Mouse (Mus musculus) spleen, adult 2 months (tissue): ENCODE data around the gene Nek2. TPM values are rescaled to one million over a fixed set of nuclear protein-coding genes. Genes with fewer than 3 reads are reported as not detected.

Experiments
- DNase-seq, 2 experiments: peaks; one replicate each; pipeline versions ENCODE4 v3.0.0 to v3.0.0-alpha.2; 2012 to 2021; ENCODE audit warnings: low spot score in 2 of 2, low read depth in 1 of 2
- H3K27ac ChIP-seq: fragments of 200-500 bp; 2 replicates; pipeline ENCODE4 v1.5.1; 2012; ENCODE audit warnings: low read length, inconsistent platforms; ENCODE audit not compliant: insufficient read depth
- H3K27me3 ChIP-seq: fragments of 200-500 bp; 2 replicates; pipeline ENCODE4 v1.6.1; 2012; ENCODE audit warnings: mild to moderate bottlenecking, moderate library complexity, low read length, inconsistent platforms; ENCODE audit not compliant: control insufficient read depth, insufficient read depth
- H3K36me3 ChIP-seq: fragments of 200-500 bp; 2 replicates; pipeline ENCODE4 v1.6.1; 2012; ENCODE audit warnings: mild to moderate bottlenecking, low read length, inconsistent platforms; ENCODE audit not compliant: control insufficient read depth, insufficient read depth
- H3K4me1 ChIP-seq: fragments of 200-500 bp; 2 replicates; pipeline ENCODE4 v1.6.1; 2011; ENCODE audit warnings: inconsistent platforms; ENCODE audit not compliant: control insufficient read depth, insufficient read depth, insufficient read length
- H3K4me3 ChIP-seq: fragments of 200-500 bp; 2 replicates; pipeline ENCODE4 v1.5.1; 2011; ENCODE audit warnings: mild to moderate bottlenecking, inconsistent platforms; ENCODE audit not compliant: insufficient read depth, insufficient read length; ENCODE audit errors: extremely low read depth
- CTCF ChIP-seq: fragments of 200-500 bp; IDR thresholded peaks from 2 replicates; pipeline ENCODE4 v1.5.1; 2011; ENCODE audit warnings: mild to moderate bottlenecking, inconsistent platforms; ENCODE audit not compliant: insufficient read depth, insufficient read length, insufficient replicate concordance; ENCODE audit errors: extremely low read depth
- POLR2A ChIP-seq: fragments of 200-500 bp; IDR thresholded peaks from 2 replicates; pipeline ENCODE4 v1.6.1; 2011; ENCODE audit warnings: low read depth, low read length, inconsistent platforms
- WGBS: fragments of 180-500 bp; shearing (Covaris S2); methylation state at CpG from one replicate; pipeline ENCODE4 v1.1.7; 2018; 5-methylcytosine and 5-hydroxymethylcytosine counted together
- polyA plus RNA-seq: library from polyadenylated mRNA; depleted of rRNA; stranded (reverse); fragments of >200 nt; gene quantifications from 2 replicates; pipeline ENCODE4 v1.2.3, GENCODE M21; 2012

The Nek2 gene
- polyA plus RNA-seq, 1 experiment: 2.3 TPM

DNA sequence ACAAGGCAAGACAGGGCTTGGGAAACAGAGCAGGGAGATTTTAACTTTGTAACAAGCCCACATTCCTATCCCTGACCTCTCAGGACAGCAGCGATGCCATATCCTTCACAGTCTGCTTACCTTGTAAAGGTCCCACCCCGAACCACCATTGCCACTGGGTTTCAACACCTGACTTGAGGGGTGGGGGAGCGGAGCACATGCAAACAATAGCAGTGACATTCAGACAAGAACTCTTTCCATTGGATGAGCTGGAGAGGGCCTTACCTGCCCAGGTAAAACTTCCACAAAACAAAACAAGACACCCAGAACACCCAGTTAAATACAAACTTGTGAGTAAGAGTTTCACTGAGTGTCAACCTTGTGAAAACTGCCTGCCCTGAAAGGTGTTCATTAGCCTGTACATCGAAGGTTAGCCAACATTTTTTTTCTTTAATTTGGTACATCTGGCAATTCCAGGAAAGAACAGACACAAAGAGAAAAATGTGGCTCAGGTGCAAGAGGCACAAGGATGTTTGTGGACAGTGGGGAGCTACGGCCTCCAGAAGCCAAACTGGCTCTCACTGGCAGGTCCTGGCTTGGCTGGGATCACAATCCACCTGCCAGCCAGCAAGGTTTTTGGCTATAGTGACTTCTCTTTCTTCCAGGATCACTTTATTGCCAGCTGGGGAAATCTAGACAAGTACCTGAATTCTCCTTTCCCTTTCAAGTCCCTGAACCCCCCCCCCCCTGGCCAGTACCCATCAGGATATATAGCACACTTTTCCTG is 35.8 kb downstream of the Nek2 start:
- H3K4me1 ChIP-seq: no peaks in the 10 kb centered on the region

DNA sequence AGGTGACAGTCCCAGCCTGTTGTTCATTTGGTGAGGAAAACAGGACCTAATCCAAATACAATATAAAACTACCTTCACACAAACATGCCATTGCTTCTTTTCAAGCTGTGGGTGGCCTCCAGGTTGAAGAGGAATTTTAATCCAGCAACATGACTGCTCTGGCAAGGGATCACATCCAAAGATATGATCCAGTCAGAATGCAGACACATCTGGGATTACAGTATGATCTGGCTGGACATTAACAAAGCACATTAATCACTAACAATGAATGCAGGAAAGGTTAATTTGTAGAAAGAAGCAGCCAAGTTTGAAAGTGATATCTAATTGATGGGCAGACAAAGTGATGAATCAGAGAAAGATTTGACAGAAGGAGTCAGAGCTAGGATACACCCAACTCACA is 36.9 kb downstream of the Nek2 start:
- no peak for DNase-seq
- no peaks in the 10 kb centered on the region for H3K36me3 ChIP-seq
- no peak overlapping the region for H3K4me3 ChIP-seq
- H3K27ac ChIP-seq: no peak overlapping the region
- no peaks in the 10 kb centered on the region for H3K4me1 ChIP-seq
- no peaks in the 10 kb centered on the region for H3K27me3 ChIP-seq
- TF ChIP-seq POLR2A: no peak
- no peak for TF ChIP-seq CTCF

More for the DNA sequence above, 35.8 kb downstream of the Nek2 start:
- WGBS: 93% methylated on average over 5 of the region's 5 CpGs
- no peak overlapping the region for H3K27ac ChIP-seq
- DNase-seq: no peak
- H3K36me3 ChIP-seq: no peaks in the 10 kb centered on the region
- no peaks in the 10 kb centered on the region for H3K27me3 ChIP-seq
- H3K4me3 ChIP-seq: no peak overlapping the region
- TF ChIP-seq CTCF: no peak
- no peak for TF ChIP-seq POLR2A

DNA sequence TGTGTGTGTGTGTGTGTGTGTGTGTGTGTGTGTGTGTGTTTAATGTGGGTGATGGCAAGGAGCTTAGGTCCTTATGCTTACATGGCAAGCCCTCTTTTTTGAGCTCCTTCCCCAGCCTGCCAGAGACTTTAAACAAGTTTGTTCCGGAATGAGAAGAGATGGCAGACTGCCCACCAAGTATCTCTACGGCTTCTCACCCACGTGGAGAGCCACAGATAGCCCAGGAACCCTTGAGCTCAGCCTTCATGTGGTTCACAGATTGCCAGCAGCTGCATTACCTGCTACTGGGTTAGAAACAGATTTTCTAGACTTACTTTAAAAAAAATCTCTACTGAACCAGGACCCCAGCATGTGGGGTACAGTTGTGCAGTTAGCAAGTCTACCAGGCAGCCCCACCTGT is 38.6 kb downstream of the Nek2 start:
- 72% methylated on average over 3 of the region's 3 CpGs for WGBS
- DNase-seq: no peak
- no peaks in the 10 kb centered on the region for H3K4me1 ChIP-seq
- TF ChIP-seq POLR2A: no peak
- TF ChIP-seq CTCF: no peak
- no peaks in the 10 kb centered on the region for H3K36me3 ChIP-seq
- H3K27ac ChIP-seq: no peak overlapping the region
- no peaks in the 10 kb centered on the region for H3K27me3 ChIP-seq
- no peak overlapping the region for H3K4me3 ChIP-seq

DNA sequence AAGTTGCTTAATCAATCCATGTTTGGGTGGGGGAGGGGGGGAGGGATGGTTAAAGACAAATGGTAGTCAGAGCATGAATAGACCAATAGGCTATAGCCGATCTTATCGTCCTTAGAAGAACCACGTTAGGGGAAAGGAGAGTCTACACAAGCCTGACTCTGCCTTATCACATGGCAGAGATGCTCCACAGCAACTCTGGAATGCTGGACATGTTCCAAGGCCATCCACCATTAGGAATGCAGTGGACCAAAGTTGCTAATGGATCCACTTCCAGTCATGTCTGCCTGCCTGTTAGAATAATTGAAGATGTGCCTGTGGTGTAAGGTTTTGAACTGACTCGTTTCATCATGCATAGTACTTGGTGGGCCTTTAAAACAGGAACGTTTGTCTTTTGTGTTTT is 40.0 kb downstream of the Nek2 start:
- 86% methylated on average over 5 of the region's 5 CpGs for WGBS
- Histone ChIP-seq H3K4me1 (no peaks in the 10 kb centered on the region), H3K27ac (no peak overlapping the region), H3K36me3 (no peaks in the 10 kb centered on the region), H3K4me3 (no peak overlapping the region), H3K27me3 (no peaks in the 10 kb centered on the region)
- no peak for TF ChIP-seq POLR2A
- no peak for DNase-seq

DNA sequence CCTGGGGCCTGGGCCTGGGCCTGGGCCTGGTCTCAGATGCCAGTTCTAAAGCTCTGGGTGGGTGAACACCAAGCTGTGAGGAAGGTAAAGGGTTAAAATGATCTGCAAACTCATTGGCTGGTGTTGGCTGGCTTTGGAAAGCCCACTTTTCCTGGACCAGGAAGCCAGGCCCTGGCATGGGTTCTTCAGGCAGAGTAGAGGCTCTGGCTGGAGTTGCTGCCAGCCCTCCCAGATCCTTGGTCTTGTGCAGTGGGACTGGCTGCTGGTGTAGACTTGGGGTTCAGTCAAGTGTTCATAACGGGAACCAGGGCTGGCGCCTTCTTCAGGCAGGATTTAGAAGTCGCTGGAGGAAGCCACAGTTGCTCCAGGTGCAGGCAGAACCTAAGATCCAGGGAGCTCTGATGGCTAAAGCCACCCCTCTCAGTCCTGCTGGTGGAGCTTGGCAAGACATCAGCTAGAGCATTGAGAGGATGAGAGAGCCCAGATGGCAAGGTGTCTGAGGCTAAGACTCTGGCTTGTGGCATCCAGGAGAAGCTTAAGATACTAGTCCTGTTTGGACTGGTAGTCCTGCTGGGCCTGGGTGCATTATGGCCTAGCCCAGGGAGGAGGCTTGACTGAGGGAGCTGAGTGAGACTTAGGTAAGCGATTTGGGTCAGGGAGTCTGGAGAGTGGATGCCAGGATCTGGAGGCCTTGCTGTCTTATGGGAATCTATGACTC is 42.7 kb downstream of the Nek2 start:
- no peak for DNase-seq
- Histone ChIP-seq H3K27me3 (no peaks in the 10 kb centered on the region), H3K4me1 (no peaks in the 10 kb centered on the region), H3K36me3 (no peaks in the 10 kb centered on the region), H3K27ac (no peak overlapping the region), H3K4me3 (no peak overlapping the region)
- no peak for TF ChIP-seq POLR2A
- TF ChIP-seq CTCF: no peak
- WGBS: 86% methylated on average over 4 of the region's 4 CpGs

DNA sequence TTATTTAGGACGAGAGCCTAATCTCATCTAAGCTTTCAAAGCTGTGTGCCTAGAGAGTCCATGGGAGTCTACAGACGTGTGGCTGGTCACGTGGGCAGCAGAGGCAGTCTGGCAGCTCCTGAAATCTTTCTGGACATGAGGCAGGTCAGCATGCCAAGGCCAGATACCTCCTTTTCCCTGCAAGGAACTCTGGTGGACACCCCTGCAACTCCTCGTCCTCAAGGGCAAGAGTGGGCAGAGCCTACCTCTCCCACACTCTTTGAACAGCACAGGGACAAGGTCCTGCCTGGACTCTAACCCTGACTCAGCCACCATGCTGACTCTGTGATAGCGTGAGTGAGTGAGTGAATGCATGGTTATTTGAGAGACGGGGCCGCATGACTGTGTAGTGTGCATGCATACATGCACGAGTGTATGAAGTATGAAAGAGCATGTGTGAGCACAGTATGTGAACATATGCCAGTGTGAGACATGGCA is 43.3 kb downstream of the Nek2 start:
- no peak for DNase-seq
- Histone ChIP-seq H3K4me1 (no peaks in the 10 kb centered on the region), H3K36me3 (no peaks in the 10 kb centered on the region), H3K27ac (no peak overlapping the region), H3K27me3 (no peaks in the 10 kb centered on the region), H3K4me3 (no peak overlapping the region)
- 90% methylated on average over 8 of the region's 8 CpGs for WGBS
- TF ChIP-seq POLR2A (no peak), CTCF (no peak)
